Mouse (Mus musculus) gastrocnemius, postnatal 25 days (tissue): Measurements from ENCODE around the gene Ss18l2. TPM values are rescaled to one million over a fixed set of nuclear protein-coding genes. Genes with fewer than 3 reads are reported as not detected.

Experiments
- DNase-seq: peaks from one replicate; pipeline ENCODE4 v3.0.0; 2022
- total RNA-seq, 2 experiments: library from RNA; stranded (reverse); gene quantifications; 1 replicate in 1 of 2; 2 replicates in 1 of 2; pipeline ENCODE4 v1.2.3; 2021

Ss18l2 gene
- total RNA-seq, 2 experiments from 2014 or later = 104 to 105 TPM

GRCm38 (mm10) chr9:121697150-121698049 is 12.7 kb upstream of the Ss18l2 start:
- DNase-seq = peak; percentile 59

GRCm38 (mm10) chr9:121704261-121704645 is 5.9 kb upstream of the Ss18l2 start:
- no peak for DNase-seq

- peak; percentile 92 for DNase-seq
Measured at GRCm38 (mm10) chr9:121704646-121705625, 5.2 kb upstream of the Ss18l2 start, which contains the start of gene Sec22c. Gene Sec22c, minus strand, starts transcription at chr9:121705490.

GRCm38 (mm10) chr9:121706029-121706675 is 4.0 kb upstream of the Ss18l2 start:
- no peak for DNase-seq

- DNase-seq = no peak
Measured at GRCm38 (mm10) chr9:121707801-121708200, 2.3 kb upstream of the Ss18l2 start.

GRCm38 (mm10) chr9:121708506-121709486 is 1.3 kb upstream of the Ss18l2 start:
- DNase-seq = no peak

- DNase-seq = no peak
Measured at GRCm38 (mm10) chr9:121710584-121710975, 451 bp downstream of the Ss18l2 start.

- DNase-seq = no peak
Measured at GRCm38 (mm10) chr9:121717048-121717447, 6.9 kb downstream of the Ss18l2 start.

GRCm38 (mm10) chr9:121718070-121718705 is 8.1 kb downstream of the Ss18l2 start:
- DNase-seq = peak; percentile 22

- DNase-seq = peak; percentile 99
Measured at GRCm38 (mm10) chr9:121718792-121719318, 8.7 kb downstream of the Ss18l2 start, which contains the start of gene Nktr. Gene Nktr, plus strand, starts transcription at chr9:121719169.

- DNase-seq = no peak
Measured at GRCm38 (mm10) chr9:121719347-121720331, 9.5 kb downstream of the Ss18l2 start.

GRCm38 (mm10) chr9:121740490-121740889 is 30.4 kb downstream of the Ss18l2 start:
- DNase-seq = no peak

GRCm38 (mm10) chr9:121741168-121741567 is 31.0 kb downstream of the Ss18l2 start:
- DNase-seq = no peak

GRCm38 (mm10) chr9:121744051-121744450 is 33.9 kb downstream of the Ss18l2 start:
- DNase-seq = no peak

- DNase-seq = no peak
Measured at GRCm38 (mm10) chr9:121752774-121753173, 42.6 kb downstream of the Ss18l2 start.

- DNase-seq = no peak
Measured at GRCm38 (mm10) chr9:121754624-121755023, 44.5 kb downstream of the Ss18l2 start.

- DNase-seq = no peak
Measured at GRCm38 (mm10) chr9:121756785-121757184, 46.7 kb downstream of the Ss18l2 start.

GRCm38 (mm10) chr9:121757432-121757831 is 47.3 kb downstream of the Ss18l2 start:
- DNase-seq = no peak
